Mouse (Mus musculus) olfactory bulb, adult 2 months (tissue): ENCODE measurements around the gene E2f2.

Experiments used
- CTCF ChIP-seq: fragments of 200-500 bp; IDR thresholded peaks from 2 replicates; pipeline ENCODE4 v1.5.1; 2012; ENCODE audit warnings: low read depth, mild to moderate bottlenecking, low read length, moderate library complexity; ENCODE audit not compliant: insufficient read depth
- POLR2A ChIP-seq: fragments of 200-500 bp; IDR thresholded peaks from 2 replicates; pipeline ENCODE4 v1.6.1; 2012; ENCODE audit warnings: mild to moderate bottlenecking, low read depth, low read length, moderate library complexity; ENCODE audit not compliant: insufficient read depth

DNA sequence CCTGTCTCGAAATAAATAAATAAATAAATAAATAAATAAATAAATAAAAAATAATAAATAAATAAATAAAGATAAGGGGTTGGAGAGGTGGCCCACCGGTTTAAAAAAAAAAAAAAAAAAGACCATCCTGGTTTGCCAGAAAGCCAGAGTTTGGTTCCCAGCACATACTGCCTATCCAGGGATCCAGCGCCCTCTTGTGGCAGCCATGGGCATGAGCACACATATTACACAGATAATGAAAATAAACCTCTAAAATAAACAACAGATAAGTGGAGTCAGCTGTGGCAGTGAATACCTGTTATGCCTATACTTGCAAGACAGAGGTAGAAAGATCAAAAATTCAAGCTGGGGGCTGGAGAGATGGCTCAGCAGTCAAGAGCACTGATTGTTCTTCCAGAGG is 22.5 kb upstream of the E2f2 start:
- TF ChIP-seq POLR2A (no peak), CTCF (no peak)
